Mouse (Mus musculus): ENCODE data around the gene Gm49398. TPM values are rescaled to one million over a fixed set of nuclear protein-coding genes. Genes with fewer than 3 reads are reported as not detected.

Gm49398 gene
- total RNA-seq (2021), result not detected
- long read RNA-seq, experiment 1, result 0 reads
- long read RNA-seq, experiment 2, result 0 reads

DNA sequence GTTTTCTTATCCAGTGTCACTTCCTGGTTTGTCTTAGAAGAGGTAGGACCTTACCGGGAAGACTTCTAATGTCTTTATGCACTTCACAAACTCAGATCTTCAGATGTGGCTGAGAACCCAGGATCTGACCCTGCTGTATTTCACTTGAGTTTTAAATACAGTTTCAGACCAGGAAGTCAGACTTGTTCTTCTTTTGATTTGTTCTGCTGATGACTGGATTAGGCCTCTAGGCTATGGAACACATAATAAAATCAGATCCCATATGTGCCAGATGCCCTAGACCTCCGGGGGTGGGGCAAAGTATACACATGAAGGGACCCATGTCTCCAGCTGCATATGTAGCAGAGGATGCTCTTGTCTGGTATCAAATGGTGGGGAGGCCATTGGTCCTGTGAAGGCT lies at the start of gene Gm49398:
Gm49398 (minus strand) TSS at position 101 of the 400 bp plus-strand sequence.
- DNase-seq (ENCODE audit: low spot score in 2 of 2), result no peak

DNA sequence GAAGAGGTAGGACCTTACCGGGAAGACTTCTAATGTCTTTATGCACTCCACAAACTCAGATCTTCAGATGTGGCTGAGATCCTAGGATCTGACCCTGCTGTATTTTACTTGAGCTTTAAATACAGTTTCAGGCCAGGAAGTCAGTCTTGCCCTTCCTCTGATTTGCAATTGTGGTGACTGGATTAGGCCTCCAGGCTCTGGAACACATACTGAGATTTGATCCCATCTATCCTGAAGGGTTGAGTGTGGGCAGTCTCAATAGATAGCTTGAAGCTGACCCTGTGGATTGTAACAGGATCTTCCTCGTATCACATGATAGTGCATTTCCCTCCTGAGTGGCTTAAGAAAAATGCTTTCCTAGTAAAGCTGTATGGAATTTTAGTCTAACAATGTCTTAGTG lies 33.4 kb downstream of the Gm49398 start, which contains the start of gene Cts8:
Cts8 (minus strand) TSS at position 101 of the 400 bp plus-strand sequence.
- DNase-seq (ENCODE audit: low spot score in 2 of 2), result no peak

DNA sequence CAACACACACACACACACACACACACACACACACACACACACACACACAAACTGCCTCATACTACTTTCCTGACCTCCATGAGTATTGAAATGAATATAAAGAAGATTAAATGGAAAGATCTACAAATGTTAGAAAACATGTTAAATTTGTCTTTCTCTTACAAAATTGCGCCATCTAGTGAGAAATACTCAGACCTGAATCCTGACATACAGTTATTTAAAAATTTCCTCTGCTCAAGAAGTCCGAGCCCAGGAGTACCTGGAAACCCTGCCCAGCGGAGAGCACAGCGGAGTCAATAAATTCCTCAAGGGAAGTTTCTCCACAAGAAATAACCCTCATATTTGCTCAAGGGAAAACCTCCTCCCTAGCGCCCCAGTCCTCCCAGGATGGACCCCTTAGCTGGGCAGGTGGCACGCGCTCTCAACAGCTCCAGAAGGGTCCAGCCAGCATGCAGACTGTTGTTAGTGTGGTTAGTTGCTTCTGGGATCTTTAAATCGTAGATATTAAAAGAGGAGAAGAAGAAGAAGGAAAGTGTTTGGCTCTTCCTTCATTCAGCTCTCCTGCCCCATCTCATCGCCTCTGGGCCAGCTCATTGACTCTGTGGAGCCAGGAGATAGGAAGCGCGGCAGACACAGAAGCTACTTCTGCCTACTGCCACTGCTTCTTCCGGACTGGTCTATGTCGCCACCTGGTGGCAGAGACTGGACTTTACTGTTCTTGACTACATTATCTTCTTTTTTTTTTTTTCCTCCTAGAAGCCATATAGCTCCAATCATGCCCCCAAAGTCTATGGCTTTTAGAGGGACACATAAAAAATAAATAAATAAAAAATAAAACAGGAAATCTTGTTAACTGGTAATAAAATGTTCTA lies 47.3 kb downstream of the Gm49398 start:
- peak; percentile 22 to 50 for DNase-seq (ENCODE audit: low spot score in 2 of 2)

DNA sequence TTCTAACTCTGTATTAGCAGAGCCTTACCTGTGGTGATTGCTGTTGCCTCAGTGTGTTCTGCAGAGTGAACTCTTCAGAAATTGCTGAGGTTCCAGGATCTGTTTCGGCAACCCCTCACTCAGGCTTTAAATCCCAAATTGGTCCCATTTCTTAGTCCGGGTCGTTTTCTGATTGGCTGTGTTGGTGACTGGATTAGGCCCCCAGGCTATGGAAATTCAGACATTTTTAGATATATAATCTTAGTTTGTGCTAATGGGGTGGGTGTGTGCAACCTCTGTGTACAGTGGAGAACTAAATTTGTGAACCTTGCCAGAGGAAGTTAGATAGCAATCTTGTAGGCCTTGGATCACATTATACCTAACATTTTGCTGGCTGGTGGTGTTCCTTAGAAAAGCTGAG lies 85.3 kb downstream of the Gm49398 start, which contains the start of gene Cts6:
Cts6 (minus strand) TSS at position 101 of the 400 bp plus-strand sequence.
- DNase-seq (ENCODE audit: low spot score in 2 of 2), result no peak

Small RNA genes lying within 50 kb of the gene (microRNA-seq; reads per million reads assigned to microRNA genes)
- gene Gm27704 (ENCODE audit: borderline number of aligned reads in 2 of 2), result 0 reads per million in 2 experiments

Other genes with a start within 250 kb of the Gm49398 start
- not detected for gene Ctsq, start 248.2 kb downstream of the Gm49398 start, total RNA-seq (2021)
- not detected for gene Ctsr, start 124.6 kb downstream of the Gm49398 start, total RNA-seq (2021)
- not detected for gene Cts6, start 85.4 kb downstream of the Gm49398 start, total RNA-seq (2021)
- gene Cts8, start 33.5 kb downstream of the Gm49398 start, total RNA-seq (2021), result not detected
- not detected for gene Cts7, start 69.4 kb upstream of the Gm49398 start, total RNA-seq (2021)

Data from adrenal gland, adult 18-20 months (tissue).